8 mouse cellular contexts compared by ENCODE assay signal in genomic region chr3:95658868-95659712, GRCm38 (mm10). TPM values are rescaled to one million over a fixed set of nuclear protein-coding genes. Genes with fewer than 3 reads are reported as not detected.
DNase-seq lines count a peak whose midpoint lies in the region; ATAC-seq lines count a peak whose summit lies in the region.

No protein-coding gene starts in this region.

- no peak overlapping the region for H3K4me2 ChIP-seq in intestine, embryonic 16.5 days (ENCODE audit: low read depth, low read length)
- H3K4me2 ChIP-seq in limb, embryonic 13.5 days (replicated peaks): peak overlapping the region; percentile 91
- peak overlapping the region; percentile 98 for H3K4me2 ChIP-seq in midbrain, embryonic 14.5 days (ENCODE audit: low read length)

- peaks cover 2% of the 10 kb centered on the region for H3K36me3 ChIP-seq in intestine, embryonic 16.5 days (ENCODE audit: control insufficient read depth, insufficient read depth, low read length)
- peaks cover 37% of the 10 kb centered on the region for H3K36me3 ChIP-seq in limb, embryonic 13.5 days
- H3K36me3 ChIP-seq in midbrain, embryonic 14.5 days (ENCODE audit: control insufficient read depth, insufficient read depth, low read length): peaks cover 33% of the 10 kb centered on the region

- H3K27me3 ChIP-seq in intestine, embryonic 16.5 days (replicated peaks; ENCODE audit: control insufficient read depth, insufficient read depth, low read length): no peaks in the 10 kb centered on the region
- H3K27me3 ChIP-seq in limb, embryonic 13.5 days: no peaks in the 10 kb centered on the region
- no peaks in the 10 kb centered on the region for H3K27me3 ChIP-seq in midbrain, embryonic 14.5 days (ENCODE audit: control insufficient read depth, insufficient read depth, low read length)

- peak overlapping the region; percentile 98 for H3K27ac ChIP-seq in intestine, embryonic 16.5 days (ENCODE audit: low read length)
- H3K27ac ChIP-seq in limb, embryonic 13.5 days: peak overlapping the region; percentile 99
- H3K27ac ChIP-seq in midbrain, embryonic 14.5 days (replicated peaks; ENCODE audit: low read depth, low read length): peak overlapping the region; percentile 98

- peak; percentile 52 to 63 for DNase-seq in left cerebral cortex, adult 18-20 months (ENCODE audit: low spot score in 2 of 2)
- no peak for DNase-seq in left cerebral cortex, adult 11 months (ENCODE audit: low spot score)
- DNase-seq in embryo, embryonic 9.5 days (ENCODE audit: extremely low spot score): peak; percentile 82
- peak; percentile 68 to 75 for DNase-seq in gastrocnemius, postnatal 4 days (ENCODE audit: low spot score in 2 of 2)
- peak; percentile 79 for DNase-seq in midbrain, embryonic 14.5 days
- DNase-seq in spleen, postnatal 36 days (ENCODE audit: low spot score in 2 of 2): peak; percentile 82 to 83

- H3K9ac ChIP-seq in intestine, embryonic 16.5 days (ENCODE audit: low read depth, low read length): peak overlapping the region; percentile 100
- peak overlapping the region; percentile 100 for H3K9ac ChIP-seq in limb, embryonic 13.5 days
- H3K9ac ChIP-seq in midbrain, embryonic 14.5 days (replicated peaks; ENCODE audit: low read length): peak overlapping the region; percentile 98

- peak overlapping the region; percentile 89 for H3K4me3 ChIP-seq in intestine, embryonic 16.5 days (ENCODE audit: low read length)
- peak overlapping the region; percentile 99 for H3K4me3 ChIP-seq in limb, embryonic 13.5 days
- H3K4me3 ChIP-seq in midbrain, embryonic 14.5 days (replicated peaks; ENCODE audit: low read depth, low read length): peak overlapping the region; percentile 96

- peaks cover 30% of the 10 kb centered on the region for H3K4me1 ChIP-seq in intestine, embryonic 16.5 days (ENCODE audit: control insufficient read depth, insufficient read depth, low read length)
- H3K4me1 ChIP-seq in limb, embryonic 13.5 days: peaks cover 39% of the 10 kb centered on the region
- H3K4me1 ChIP-seq in midbrain, embryonic 14.5 days (ENCODE audit: control insufficient read depth, insufficient read depth, low read length): peaks cover 31% of the 10 kb centered on the region

- under 1% methylated on average over 99 of the region's 113 CpGs for WGBS in intestine, embryonic 16.5 days
- WGBS in limb, embryonic 13.5 days: 0% methylated on average over 90 of the region's 113 CpGs
- under 1% methylated on average over 113 of the region's 113 CpGs for WGBS in midbrain, embryonic 14.5 days

- ATAC-seq in intestine, embryonic 16.5 days: peak; percentile 58
- peak; percentile 74 for ATAC-seq in limb, embryonic 13.5 days (ENCODE audit: low FRiP score, low read depth)
- ATAC-seq in midbrain, embryonic 14.5 days (ENCODE audit: low FRiP score, low TSS enrichment): peak; percentile 68

- no peaks in the 10 kb centered on the region for H3K9me3 ChIP-seq in intestine, embryonic 16.5 days (ENCODE audit: control insufficient read depth, low read length)
- no peaks in the 10 kb centered on the region for H3K9me3 ChIP-seq in limb, embryonic 13.5 days
- H3K9me3 ChIP-seq in midbrain, embryonic 14.5 days (ENCODE audit: control insufficient read depth, low read length): no peaks in the 10 kb centered on the region

RNA-seq across cellular contexts. Expression of gene Mcl1, which starts 0.5 kb away (rescaled TPM):
- 10 to 100 TPM; 59.7 to 64.1 TPM for total RNA-seq in left cerebral cortex, adult 18-20 months (2021)
- total RNA-seq in gastrocnemius, postnatal 4 days (2021): 100 to 1,000 TPM in 1 of 2 experiments, 10 to 100 TPM in 1; 90.6 to 107 TPM
- 14.7 and 17.0 TPM in 2 replicates for polyA plus RNA-seq in intestine, embryonic 16.5 days (2015; fragmentation: Nextera tagmentation; extraction: Ambion mirVana)
- polyA plus RNA-seq in limb, embryonic 13.5 days (2015; fragmentation: Nextera tagmentation; extraction: Ambion mirVana): 42.3 and 43.4 TPM in 2 replicates
- 44.1 and 65.7 TPM in 2 replicates for polyA plus RNA-seq in midbrain, embryonic 14.5 days (2014; fragmentation: Nextera tagmentation; extraction: Ambion mirVana)

RNA-seq across cellular contexts. Expression of gene Adamtsl4, which starts 28.6 kb away (rescaled TPM):
- total RNA-seq in left cerebral cortex, adult 18-20 months (2021): 1 to 10 TPM; 4.4 to 8.2 TPM
- total RNA-seq in gastrocnemius, postnatal 4 days (2021): 10 to 100 TPM; 28.2 to 36.2 TPM
- polyA plus RNA-seq in intestine, embryonic 16.5 days (2015; fragmentation: Nextera tagmentation; extraction: Ambion mirVana): 2.5 and 3.2 TPM in 2 replicates
- 2.7 and 4.1 TPM in 2 replicates for polyA plus RNA-seq in limb, embryonic 13.5 days (2015; fragmentation: Nextera tagmentation; extraction: Ambion mirVana)
- polyA plus RNA-seq in midbrain, embryonic 14.5 days (2014; fragmentation: Nextera tagmentation; extraction: Ambion mirVana): 0.80 and 1.1 TPM in 2 replicates

RNA-seq across cellular contexts. Expression of gene Ensa, which starts 34.3 kb away (rescaled TPM):
- 100 to 1,000 TPM; 351 to 360 TPM for total RNA-seq in left cerebral cortex, adult 18-20 months (2021)
- total RNA-seq in gastrocnemius, postnatal 4 days (2021): 10 to 100 TPM; 74.3 to 79.9 TPM
- polyA plus RNA-seq in intestine, embryonic 16.5 days (2015; fragmentation: Nextera tagmentation; extraction: Ambion mirVana): 67.3 and 69.9 TPM in 2 replicates
- 86.8 and 91.5 TPM in 2 replicates for polyA plus RNA-seq in limb, embryonic 13.5 days (2015; fragmentation: Nextera tagmentation; extraction: Ambion mirVana)
- 97.0 and 103 TPM in 2 replicates for polyA plus RNA-seq in midbrain, embryonic 14.5 days (2014; fragmentation: Nextera tagmentation; extraction: Ambion mirVana)
